Mouse (Mus musculus): ENCODE results near the gene Rassf1.

GRCm38 (mm10) chr9:107598385-107598784, 47.0 kb downstream of the Rassf1 start:
- TF ChIP-seq POLR2A (IDR thresholded peaks at IDR 0.05; ENCODE audit: control insufficient read depth, extremely low read depth, insufficient read depth, low read length, poor library complexity) (no peak), CTCF (IDR thresholded peaks at IDR 0.05; ENCODE audit: borderline replicate concordance, control insufficient read depth, extremely low read depth, insufficient read depth, low read length, poor library complexity) (no peak)

Data from thymus, adult 2 months (tissue).